Mouse (Mus musculus): ENCODE measurements around the gene Gpx7. TPM values are rescaled to one million over a fixed set of nuclear protein-coding genes. Genes with fewer than 3 reads are reported as not detected.
A peak's percentile ranks its signal among the peaks of the same experiment; 100 is the strongest.
"Not testable (repeated sequence)": the region's sequence is repeated elsewhere in the genome, so short reads cannot be mapped to it uniquely, and the experiment has no call there.

Gpx7 gene
- total RNA-seq, 2 experiments from 2014 or later = not detected

DNA sequence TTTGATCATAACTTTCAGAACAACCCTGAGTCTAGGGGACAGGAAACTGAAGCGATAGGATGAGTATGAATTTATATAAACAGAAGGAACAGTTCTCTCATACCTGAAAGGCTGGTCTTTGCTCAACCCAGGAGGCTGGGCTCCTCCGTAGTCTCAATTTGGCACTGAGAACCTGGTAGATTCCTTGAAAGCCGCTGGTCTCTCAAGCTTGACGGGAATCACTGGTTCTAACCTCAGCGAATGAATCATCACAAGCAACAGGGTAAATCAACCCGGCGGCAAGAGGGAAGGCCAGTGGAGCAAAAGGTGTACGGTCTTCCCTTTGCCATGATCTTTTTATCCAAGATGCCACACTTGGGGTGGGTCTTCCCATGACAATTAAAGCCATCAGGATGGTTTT, 49.3 kb downstream of the Gpx7 start:
- no peak for ATAC-seq (replicated peaks; ENCODE audit: low FRiP score, poor library complexity, severe bottlenecking)

GRCm38 (mm10) chr4:108353591-108353990, 53.2 kb downstream of the Gpx7 start:
- not testable (repeated sequence) for ATAC-seq (replicated peaks; ENCODE audit: low FRiP score, poor library complexity, severe bottlenecking)

DNA sequence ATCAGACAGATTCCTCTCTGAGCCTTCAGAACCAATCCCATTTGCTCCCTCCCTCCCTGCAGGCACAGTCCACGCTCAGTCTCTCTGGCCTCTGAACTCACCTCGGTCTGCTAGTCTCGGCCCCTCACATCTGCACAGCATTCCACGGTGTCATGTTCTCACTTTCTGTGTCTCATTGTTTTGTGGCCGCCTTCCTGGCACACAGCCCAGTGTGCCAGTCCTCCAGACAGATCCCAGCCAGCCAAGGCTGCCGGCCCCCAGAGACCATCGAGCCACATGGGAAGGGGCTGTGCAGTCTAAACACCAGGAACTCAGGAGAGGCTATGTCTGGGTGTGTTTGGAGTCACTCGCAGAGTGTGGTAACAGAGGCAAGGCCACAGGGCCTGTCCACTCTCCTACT, 55.9 kb downstream of the Gpx7 start:
- ATAC-seq (replicated peaks; ENCODE audit: low FRiP score, poor library complexity, severe bottlenecking) = 0 out of 2 replicates have a peak, but pooled peaks have one; percentile 29

Other genes starting within 250 kb of the Gpx7 start
- not detected in 2 replicates for gene Echdc2, start 241.5 kb downstream of the Gpx7 start, total RNA-seq (2015; ENCODE audit: low replicate concordance)
- gene Echdc2, start 241.5 kb downstream of the Gpx7 start, total RNA-seq (2017; ENCODE audit: low replicate concordance) = not detected in 2 replicates
- gene Zyg11a, start 188.9 kb downstream of the Gpx7 start, total RNA-seq (2015; ENCODE audit: low replicate concordance) = not detected in 2 replicates
- not detected in 2 replicates for gene Zyg11a, start 188.9 kb downstream of the Gpx7 start, total RNA-seq (2017; ENCODE audit: low replicate concordance)
- 3.8 and 4.0 TPM in 2 replicates for gene Zyg11b, start 105.9 kb downstream of the Gpx7 start, total RNA-seq (2015; ENCODE audit: low replicate concordance)
- gene Zyg11b, start 105.9 kb downstream of the Gpx7 start, total RNA-seq (2017; ENCODE audit: low replicate concordance) = 3.8 and 3.9 TPM in 2 replicates
- gene Coa7, start 78.8 kb downstream of the Gpx7 start, total RNA-seq (2015; ENCODE audit: low replicate concordance) = 0.38 and 14.2 TPM in 2 replicates
- gene Coa7, start 78.8 kb downstream of the Gpx7 start, total RNA-seq (2017; ENCODE audit: low replicate concordance) = 0.51 and 0.70 TPM in 2 replicates
- not detected in 2 replicates for gene Shisal2a, start 23.6 kb downstream of the Gpx7 start, total RNA-seq (2015; ENCODE audit: low replicate concordance)
- not detected in 2 replicates for gene Shisal2a, start 23.6 kb downstream of the Gpx7 start, total RNA-seq (2017; ENCODE audit: low replicate concordance)
- gene Tut4, start 52.5 kb upstream of the Gpx7 start, total RNA-seq (2015; ENCODE audit: low replicate concordance) = 11.1 and 13.1 TPM in 2 replicates
- 8.4 and 18.3 TPM in 2 replicates for gene Tut4, start 52.5 kb upstream of the Gpx7 start, total RNA-seq (2017; ENCODE audit: low replicate concordance)
- 12.9 and 19.2 TPM in 2 replicates for gene Prpf38a, start 172.4 kb upstream of the Gpx7 start, total RNA-seq (2015; ENCODE audit: low replicate concordance)
- gene Prpf38a, start 172.4 kb upstream of the Gpx7 start, total RNA-seq (2017; ENCODE audit: low replicate concordance) = 37.7 and 46.8 TPM in 2 replicates
- gene Orc1, start 172.5 kb upstream of the Gpx7 start, total RNA-seq (2015; ENCODE audit: low replicate concordance) = 9.8 and 11.3 TPM in 2 replicates
- gene Orc1, start 172.5 kb upstream of the Gpx7 start, total RNA-seq (2017; ENCODE audit: low replicate concordance) = 16.6 and 22.4 TPM in 2 replicates
- 2.7 and 13.0 TPM in 2 replicates for gene Cc2d1b, start 213.0 kb upstream of the Gpx7 start, total RNA-seq (2015; ENCODE audit: low replicate concordance)
- gene Cc2d1b, start 213.0 kb upstream of the Gpx7 start, total RNA-seq (2017; ENCODE audit: low replicate concordance) = 8.3 and 8.8 TPM in 2 replicates